Mouse (Mus musculus) frontal cortex, postnatal 10 days (tissue): ENCODE data around the gene Abhd10.
A peak's percentile ranks its signal among the peaks of the same experiment; 100 is the strongest.

ENCODE experiments used
- DNase-seq, 2 experiments: peaks; one replicate each; pipeline ENCODE4 v3.0.0; 2022; ENCODE audit warnings: low spot score in 2 of 2, mixed read lengths in 1 of 2

Abhd10 gene

DNA sequence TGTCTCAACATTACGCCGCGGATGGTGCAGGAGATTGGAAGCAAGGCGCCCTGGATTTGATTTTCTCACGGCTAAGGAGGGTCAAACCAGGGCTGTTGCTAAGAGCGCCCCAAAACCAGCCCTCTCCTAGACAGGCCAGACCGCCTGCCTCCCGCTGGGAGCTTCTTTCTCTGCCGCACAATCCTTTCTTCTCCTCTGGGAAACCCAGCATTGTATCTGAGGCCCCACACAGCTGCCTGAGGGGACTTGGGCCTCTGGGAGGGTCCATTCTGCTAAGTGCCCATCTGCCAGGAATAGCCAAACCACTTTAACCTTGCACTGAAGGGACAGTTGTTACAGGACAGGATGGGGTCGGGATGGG lies 18.0 kb downstream of the Abhd10 start:
- DNase-seq = no peak

- peak; percentile 69 to 74 for DNase-seq
These were observed 18.6 kb downstream of the Abhd10 start, which contains the start of gene Tagln3 for GRCm38 (mm10) chr16:45724061-45724741. Tagln3 (minus strand) TSS chr16:45724608.

GRCm38 (mm10) chr16:45723172-45723901 lies 19.4 kb downstream of the Abhd10 start:
- DNase-seq = no peak

DNA sequence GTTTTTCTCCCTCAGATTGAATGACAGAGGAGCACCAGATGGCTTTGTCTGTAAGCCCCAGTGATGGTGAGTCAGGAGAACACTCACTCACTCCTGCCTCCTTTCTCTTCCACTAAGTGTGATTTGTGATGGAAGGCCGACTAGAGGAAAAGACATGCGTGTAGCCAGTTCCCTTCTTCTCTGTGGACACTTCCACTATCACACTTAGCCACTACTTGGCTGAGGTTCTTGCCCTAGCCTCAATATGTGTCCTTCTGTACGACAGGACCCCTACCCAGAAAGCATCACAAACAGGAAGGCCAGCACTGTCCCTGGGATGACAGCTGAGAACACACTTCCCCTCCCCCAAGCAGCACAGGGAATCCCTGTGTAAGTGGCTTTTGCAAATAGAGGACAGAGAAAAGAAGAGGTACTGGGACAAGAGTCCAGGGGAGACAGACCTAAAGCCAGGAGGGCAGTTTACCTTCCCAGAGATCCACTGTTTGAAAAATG lies 20.2 kb downstream of the Abhd10 start:
- DNase-seq = no peak

DNA sequence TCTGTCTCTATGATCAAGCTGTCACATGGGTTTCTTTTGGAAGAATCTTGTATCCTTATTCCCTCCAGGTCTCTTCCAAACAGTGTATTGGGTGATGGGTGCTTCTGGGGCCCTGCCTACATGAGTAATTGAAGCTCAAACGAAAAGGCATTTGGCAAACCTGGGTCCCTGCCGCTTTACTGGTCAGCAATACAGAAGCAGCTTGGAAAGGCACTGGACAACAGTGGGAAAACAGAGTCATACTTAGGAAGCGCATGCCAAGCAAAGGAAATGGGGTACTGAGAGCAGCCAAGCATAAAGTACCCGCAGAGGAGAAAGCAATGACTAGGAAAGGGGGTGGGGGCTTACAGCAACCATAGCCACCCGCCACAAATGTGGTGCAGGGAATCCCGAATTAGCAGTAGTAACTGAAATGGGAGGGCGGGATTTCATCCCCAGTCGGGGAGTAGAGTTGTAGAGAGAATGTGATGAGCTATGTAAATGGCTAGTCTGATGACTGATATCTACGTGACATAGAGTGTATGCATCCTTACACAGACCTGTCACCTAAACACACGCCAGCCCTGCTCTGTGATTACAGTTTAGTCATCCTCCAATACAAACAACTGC lies 22.6 kb downstream of the Abhd10 start:
- no peak for DNase-seq

- DNase-seq = no peak
These were observed 24.5 kb downstream of the Abhd10 start for GRCm38 (mm10) chr16:45718296-45718695.

GRCm38 (mm10) chr16:45714489-45715150 lies 28.1 kb downstream of the Abhd10 start:
- DNase-seq = no peak

- DNase-seq = no peak
These were observed 28.9 kb downstream of the Abhd10 start for GRCm38 (mm10) chr16:45713878-45714277.

- DNase-seq = no peak
These were observed 29.5 kb downstream of the Abhd10 start for GRCm38 (mm10) chr16:45713261-45713660.

DNA sequence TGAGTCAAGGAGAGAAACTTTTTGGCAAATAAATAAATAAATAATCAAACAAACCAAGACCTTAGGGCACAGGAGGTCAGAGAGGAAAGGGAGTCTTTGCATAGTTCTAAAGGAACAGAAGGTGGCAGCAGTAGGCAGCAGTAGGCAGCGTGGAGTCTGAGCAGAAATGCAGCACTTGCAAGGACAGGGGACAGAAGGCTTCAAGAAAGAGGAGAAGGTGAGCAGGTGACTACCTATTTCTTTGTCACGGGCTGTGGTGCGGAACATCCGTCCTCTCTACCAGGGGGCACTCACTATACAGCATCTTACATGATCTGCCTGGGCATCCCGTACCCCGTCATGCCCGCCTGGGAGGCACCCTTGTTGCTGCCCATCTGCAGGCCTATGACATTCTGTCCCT lies 31.5 kb downstream of the Abhd10 start:
- DNase-seq = no peak

DNA sequence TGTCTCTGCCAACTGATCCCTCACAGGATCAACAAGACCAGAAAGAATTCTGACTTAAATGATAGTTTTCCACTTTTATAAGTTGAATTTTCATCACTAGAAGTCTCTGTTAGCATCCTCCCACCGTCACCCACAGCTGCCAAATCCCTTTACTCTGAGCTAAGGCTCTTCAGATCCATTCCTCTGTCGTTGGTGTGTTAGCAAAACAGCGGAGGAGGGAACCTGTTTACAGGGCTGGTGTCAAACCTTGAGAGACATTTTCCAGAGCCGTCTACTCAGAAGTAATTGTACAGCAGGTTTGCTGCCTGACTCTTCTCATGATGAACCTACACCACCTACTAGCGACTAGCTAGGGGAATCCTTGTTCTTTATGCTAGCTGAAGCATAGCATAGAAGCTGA lies 43.5 kb downstream of the Abhd10 start:
- no peak for DNase-seq

DNA sequence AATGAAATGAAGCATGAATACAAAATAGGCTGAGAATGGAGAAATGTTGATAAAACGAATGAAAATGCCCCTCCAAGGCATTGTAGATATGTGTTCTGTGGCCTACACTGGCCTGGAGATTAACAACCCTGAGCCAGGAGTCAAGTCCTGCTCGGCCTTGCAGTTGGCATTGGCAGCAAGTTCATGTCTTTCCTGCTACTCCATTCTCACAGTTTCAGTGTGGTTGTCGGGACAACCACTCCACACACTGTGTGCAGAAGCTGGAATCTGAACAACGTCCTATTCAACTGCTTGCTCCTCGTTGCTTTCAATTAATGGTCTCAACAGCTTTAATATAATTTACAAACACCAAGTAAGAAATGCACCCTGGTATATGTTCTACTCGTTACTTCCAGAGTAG lies 44.8 kb downstream of the Abhd10 start:
- DNase-seq = no peak

- no peak for DNase-seq
These were observed 47.2 kb downstream of the Abhd10 start for GRCm38 (mm10) chr16:45695445-45696160.

DNA sequence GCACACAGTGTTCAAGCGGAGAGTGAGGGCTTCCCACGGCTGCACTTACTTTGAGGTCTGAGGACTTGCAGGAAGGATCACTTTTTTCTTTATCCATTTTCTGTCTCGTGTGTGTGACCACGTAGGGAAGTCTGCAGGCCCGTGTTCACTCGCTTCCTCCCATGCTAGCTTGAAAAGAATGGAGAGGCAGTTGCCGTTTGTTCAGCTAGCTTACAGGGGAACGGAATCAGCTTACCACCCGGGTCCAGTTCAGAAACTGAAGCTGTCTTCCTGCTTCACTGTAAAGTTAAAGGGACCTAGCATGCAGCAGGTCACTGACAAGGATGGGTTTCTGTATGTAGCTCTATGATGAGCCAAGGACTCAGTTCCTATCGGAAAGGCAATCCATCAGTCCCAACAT lies 49.2 kb downstream of the Abhd10 start, which contains the start of gene Tmprss7:
Gene Tmprss7, minus strand, starts transcription at position 101 of the 400 bp plus-strand sequence.
- no peak for DNase-seq

GRCm38 (mm10) chr16:45692851-45693250 lies 49.9 kb downstream of the Abhd10 start:
- DNase-seq = no peak

- DNase-seq = peak in 1 of 2 experiments; percentile 41
These were observed 52.6 kb downstream of the Abhd10 start for GRCm38 (mm10) chr16:45690178-45690577.

- DNase-seq = no peak
These were observed 55.9 kb downstream of the Abhd10 start for GRCm38 (mm10) chr16:45686833-45687232.

- DNase-seq = no peak
These were observed 57.5 kb downstream of the Abhd10 start for GRCm38 (mm10) chr16:45685295-45685694.

GRCm38 (mm10) chr16:45684815-45685214 lies 57.9 kb downstream of the Abhd10 start:
- DNase-seq = peak in 1 of 2 experiments; percentile 64
